Mouse (Mus musculus) intestine, postnatal 0 days (tissue): ENCODE data around the gene Dock2. TPM values are rescaled to one million over a fixed set of nuclear protein-coding genes. Genes with fewer than 3 reads are reported as not detected.

Source experiments
- ATAC-seq: fragments of 200-750 bp; cut with Nextera tagmentation; 2 replicates; pipeline ENCODE4 v1.8.0; 2017; ENCODE audit warnings: mild to moderate bottlenecking, moderate TSS enrichment, moderate library complexity
- H3K27ac ChIP-seq: fragments of 300-500 bp; sonication (generic); 2 replicates; pipeline ENCODE4 v1.5.1; 2014; ENCODE audit warnings: mild to moderate bottlenecking, low read depth, low read length, moderate library complexity
- H3K27me3 ChIP-seq: fragments of 300-500 bp; sonication (generic); replicated peaks from 2 replicates; pipeline ENCODE4 v1.6.1; 2014; ENCODE audit warnings: low read length, mixed read lengths; ENCODE audit not compliant: control insufficient read depth, insufficient read depth
- H3K36me3 ChIP-seq: fragments of 300-500 bp; sonication (generic); 2 replicates; pipeline ENCODE4 v1.6.1; 2014; ENCODE audit warnings: mild to moderate bottlenecking, moderate library complexity; ENCODE audit not compliant: control insufficient read depth, insufficient read depth
- H3K4me1 ChIP-seq: fragments of 300-500 bp; sonication (generic); replicated peaks from 2 replicates; pipeline ENCODE4 v1.6.1; 2014; ENCODE audit warnings: antibody characterized with exemption, low read length, mixed read lengths; ENCODE audit not compliant: control insufficient read depth, insufficient read depth
- H3K4me2 ChIP-seq: fragments of 300-500 bp; sonication (generic); replicated peaks from 2 replicates; pipeline ENCODE4 v1.6.1; 2014; ENCODE audit warnings: low read depth, mild to moderate bottlenecking, moderate library complexity
- H3K4me3 ChIP-seq: fragments of 300-500 bp; sonication (generic); 2 replicates; pipeline ENCODE4 v1.5.1; 2014; ENCODE audit warnings: low read depth, low read length
- H3K9ac ChIP-seq: fragments of 300-500 bp; sonication (generic); 2 replicates; pipeline ENCODE4 v1.6.1; 2014; ENCODE audit warnings: mild to moderate bottlenecking, low read depth, low read length
- H3K9me3 ChIP-seq: fragments of 300-500 bp; sonication (generic); 2 replicates; pipeline ENCODE4 v1.6.1; 2016; ENCODE audit warnings: mixed run types; ENCODE audit not compliant: control insufficient read depth
- CTCF ChIP-seq: sonication (generic); IDR thresholded peaks from 2 replicates; pipeline ENCODE4 v1.5.1; 2016; ENCODE audit warnings: low read depth, mild to moderate bottlenecking, control low read depth, antibody characterized with exemption, moderate library complexity
- WGBS: fragments of 180-500 bp; shearing (Covaris S2); extraction: QIAGEN DNeasy Blood & Tissue Kit; methylation state at CpG from one replicate; pipeline ENCODE4 v1.1.7; 2014; 5-methylcytosine and 5-hydroxymethylcytosine counted together
- polyA plus RNA-seq: library from polyadenylated mRNA; unstranded; fragments of >200 nt; fragmentation: Nextera tagmentation; extraction: Ambion mirVana; gene quantifications from 2 replicates; pipeline ENCODE4 v1.2.1, GENCODE M21; 2015

Gene Dock2
- polyA plus RNA-seq, 1 experiment from 2014 or later = 0.60 TPM

DNA sequence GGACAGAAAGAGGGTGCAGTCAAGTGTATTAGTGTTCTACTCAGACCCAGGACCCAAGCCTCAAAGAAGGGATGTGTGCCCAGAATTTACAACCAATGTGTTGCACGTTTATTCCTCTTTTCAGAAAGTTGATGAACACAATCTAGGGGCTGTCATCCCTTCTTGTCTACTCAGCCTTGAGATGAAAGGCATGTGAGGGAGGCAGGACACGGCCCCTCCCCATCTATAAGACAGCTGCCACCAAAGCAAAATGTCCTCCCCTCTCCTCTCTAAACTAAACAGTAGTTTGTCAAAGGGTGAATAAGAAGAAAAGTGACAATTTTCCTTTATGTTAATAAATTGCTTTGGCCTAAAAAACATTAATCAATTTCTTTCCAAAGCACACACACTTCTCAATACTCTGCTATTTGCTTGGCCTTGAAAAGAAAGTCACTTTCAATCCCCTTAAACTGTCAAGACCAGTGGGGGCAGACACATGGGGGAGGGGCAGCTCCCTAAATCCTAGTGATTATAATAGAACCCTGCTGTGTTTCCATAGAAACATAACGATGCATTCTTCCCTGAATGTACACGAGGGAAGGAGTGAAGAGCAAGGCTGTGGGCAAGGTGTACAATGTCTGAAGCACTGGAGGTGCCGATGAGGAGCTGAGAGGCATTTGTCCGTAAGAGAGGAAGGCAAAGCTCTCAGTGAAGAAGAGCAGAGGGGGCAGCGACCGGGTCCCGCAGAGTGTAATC lies 367.6 kb downstream of the Dock2 start:
- Histone ChIP-seq H3K4me3 (no peak overlapping the region), H3K36me3 (no peaks in the 10 kb centered on the region), H3K27ac (no peak overlapping the region), H3K4me2 (no peak overlapping the region), H3K9ac (no peak overlapping the region), H3K9me3 (no peaks in the 10 kb centered on the region), H3K4me1 (no peaks in the 10 kb centered on the region), H3K27me3 (no peaks in the 10 kb centered on the region)
- no peak for ATAC-seq
- no peak for TF ChIP-seq CTCF
- 54% methylated on average over 9 of the region's 9 CpGs for WGBS

DNA sequence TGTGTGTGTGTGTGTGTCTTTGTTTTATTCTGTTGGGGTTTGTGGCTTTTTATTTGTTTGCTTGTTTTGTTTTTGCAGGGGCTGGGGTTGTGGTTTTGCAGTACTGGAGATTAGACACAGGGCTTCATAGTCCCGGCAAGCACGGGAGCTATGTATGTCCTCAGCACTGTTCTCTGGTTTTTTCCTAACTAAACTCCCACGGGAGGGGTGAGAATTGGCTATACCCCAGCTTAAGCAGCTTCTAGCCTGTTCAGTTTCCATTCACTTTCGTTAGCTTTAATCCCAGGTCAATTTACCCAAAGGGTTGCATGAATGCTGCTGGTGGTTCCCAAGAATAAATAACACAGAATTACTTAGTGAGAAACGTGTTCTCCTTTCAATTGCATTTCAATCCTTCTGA lies 376.8 kb downstream of the Dock2 start:
- H3K4me2 ChIP-seq = no peak overlapping the region
- no peaks in the 10 kb centered on the region for H3K36me3 ChIP-seq
- no peaks in the 10 kb centered on the region for H3K4me1 ChIP-seq
- no peak for ATAC-seq
- TF ChIP-seq CTCF = no peak
- 56% methylated on average over 5 of the region's 5 CpGs for WGBS
- H3K27ac ChIP-seq = no peak overlapping the region
- no peak overlapping the region for H3K9ac ChIP-seq
- H3K4me3 ChIP-seq = no peak overlapping the region
- no peaks in the 10 kb centered on the region for H3K9me3 ChIP-seq
- H3K27me3 ChIP-seq = no peaks in the 10 kb centered on the region

DNA sequence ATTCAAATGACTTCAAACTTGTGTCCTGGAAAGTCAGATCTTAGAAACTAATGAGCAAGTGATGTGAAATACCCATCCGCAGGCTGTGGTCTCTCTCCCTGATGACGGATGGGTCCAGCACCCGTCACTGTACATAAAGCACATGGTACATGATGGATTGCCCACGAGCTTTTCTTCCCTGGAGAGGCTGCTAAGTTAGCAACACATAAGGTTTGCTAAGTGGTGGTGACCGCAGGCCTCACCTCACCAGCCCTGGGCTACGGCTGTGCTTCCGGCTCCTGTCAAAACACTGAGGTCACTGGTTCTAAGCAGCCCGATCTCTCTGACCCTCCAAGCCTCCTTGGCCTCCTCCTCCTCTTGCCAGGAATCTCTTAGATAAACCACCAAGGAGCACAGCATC lies 377.4 kb downstream of the Dock2 start:
- Histone ChIP-seq H3K36me3 (no peaks in the 10 kb centered on the region), H3K27ac (no peak overlapping the region), H3K4me3 (no peak overlapping the region), H3K4me2 (no peak overlapping the region), H3K9ac (no peak overlapping the region), H3K4me1 (no peaks in the 10 kb centered on the region), H3K9me3 (no peaks in the 10 kb centered on the region), H3K27me3 (no peaks in the 10 kb centered on the region)
- 61% methylated on average over 8 of the region's 8 CpGs for WGBS
- no peak for ATAC-seq
- no peak for TF ChIP-seq CTCF

DNA sequence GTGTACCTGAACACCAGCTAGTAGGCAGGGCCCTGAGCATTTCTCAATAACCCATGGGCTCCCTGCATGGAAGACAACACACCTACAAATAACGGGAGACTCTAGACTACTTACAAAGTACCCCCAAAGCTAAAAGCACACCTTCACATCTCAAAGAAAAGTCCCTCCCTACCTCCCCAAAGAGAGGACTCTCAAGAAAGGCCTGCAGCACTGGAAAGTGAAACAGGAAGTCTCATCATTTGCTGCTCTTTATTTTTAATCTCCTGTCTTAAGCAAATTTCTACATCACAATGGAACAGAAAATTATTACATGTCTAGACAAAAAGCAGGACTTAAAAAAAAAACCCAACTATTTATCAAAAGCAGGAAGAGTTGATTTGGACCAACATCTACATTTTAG lies 378.4 kb downstream of the Dock2 start:
- 82% methylated on average over 1 of the region's 1 CpGs for WGBS
- no peak overlapping the region for H3K4me2 ChIP-seq
- H3K4me1 ChIP-seq = no peaks in the 10 kb centered on the region
- no peak for TF ChIP-seq CTCF
- no peaks in the 10 kb centered on the region for H3K36me3 ChIP-seq
- no peak overlapping the region for H3K27ac ChIP-seq
- no peak overlapping the region for H3K9ac ChIP-seq
- H3K4me3 ChIP-seq = no peak overlapping the region
- ATAC-seq = no peak
- H3K9me3 ChIP-seq = no peaks in the 10 kb centered on the region
- H3K27me3 ChIP-seq = no peaks in the 10 kb centered on the region

DNA sequence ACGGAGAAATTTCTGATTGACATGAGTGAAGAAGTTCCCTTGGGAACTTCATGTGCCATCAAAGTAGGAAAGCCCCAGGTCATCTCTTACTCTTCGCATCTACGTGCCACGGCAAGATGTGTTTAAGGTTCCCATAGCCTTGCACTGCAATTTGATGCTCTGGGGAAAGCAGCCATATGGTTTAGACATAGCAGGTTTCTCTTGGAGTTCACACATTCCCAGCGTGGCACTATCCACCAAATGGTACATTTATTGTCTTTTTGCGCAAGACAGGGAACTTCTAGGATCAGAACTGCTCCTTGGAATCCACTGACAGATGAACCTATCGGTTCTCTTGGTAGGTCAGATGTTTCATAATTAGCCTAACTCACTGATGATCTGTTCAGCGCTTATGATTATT lies 382.3 kb downstream of the Dock2 start:
- no peak overlapping the region for H3K9ac ChIP-seq
- no peak for TF ChIP-seq CTCF
- no peaks in the 10 kb centered on the region for H3K9me3 ChIP-seq
- no peak overlapping the region for H3K27ac ChIP-seq
- no peaks in the 10 kb centered on the region for H3K4me1 ChIP-seq
- no peak for ATAC-seq
- H3K4me2 ChIP-seq = no peak overlapping the region
- no peak overlapping the region for H3K4me3 ChIP-seq
- no peaks in the 10 kb centered on the region for H3K36me3 ChIP-seq
- no peaks in the 10 kb centered on the region for H3K27me3 ChIP-seq
- 88% methylated on average over 8 of the region's 8 CpGs for WGBS

DNA sequence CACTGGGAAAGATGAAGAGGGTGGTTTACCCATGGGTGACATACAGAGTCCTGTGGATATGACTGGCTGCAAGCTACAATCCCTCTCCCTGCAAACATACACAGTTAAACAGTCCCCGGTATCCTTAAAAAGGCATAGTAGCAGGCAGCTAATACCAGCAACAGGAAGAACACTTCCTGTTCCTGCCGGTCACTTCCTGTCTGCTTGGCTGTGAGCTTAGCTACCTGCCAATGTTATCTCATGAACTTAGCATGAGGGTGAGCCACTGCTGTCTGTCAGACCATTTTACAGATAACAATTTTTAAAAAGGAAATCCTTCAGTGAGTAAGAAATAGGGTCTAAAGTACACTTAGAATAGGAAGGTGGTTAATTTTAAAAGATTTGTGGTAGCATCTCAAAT lies 385.1 kb downstream of the Dock2 start:
- Histone ChIP-seq H3K9me3 (no peaks in the 10 kb centered on the region), H3K4me1 (no peaks in the 10 kb centered on the region), H3K27me3 (no peaks in the 10 kb centered on the region), H3K9ac (no peak overlapping the region), H3K4me2 (no peak overlapping the region), H3K4me3 (no peak overlapping the region), H3K27ac (no peak overlapping the region), H3K36me3 (no peaks in the 10 kb centered on the region)
- WGBS = 76% methylated on average over 2 of the region's 2 CpGs
- TF ChIP-seq CTCF = no peak
- ATAC-seq = no peak

DNA sequence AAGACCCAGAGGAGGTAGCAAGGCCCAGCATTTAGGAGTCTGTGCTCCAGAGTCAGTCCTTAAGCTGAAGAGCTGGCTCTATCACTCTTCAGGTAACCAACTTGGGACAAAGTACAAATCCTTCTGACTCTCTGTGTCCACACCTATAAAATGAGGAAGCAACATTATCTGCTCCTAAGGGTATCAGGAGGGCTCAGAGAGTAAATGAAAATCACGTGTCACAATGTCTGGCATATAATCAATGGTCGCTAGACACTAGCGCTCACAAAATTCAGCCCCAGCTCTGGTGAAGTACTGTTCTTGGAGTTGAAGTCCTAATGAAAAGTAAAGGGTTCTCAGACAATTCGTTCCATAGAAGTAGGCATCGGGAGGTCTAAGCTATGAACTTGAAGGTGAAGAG lies 386.0 kb downstream of the Dock2 start:
- no peak overlapping the region for H3K4me3 ChIP-seq
- no peak overlapping the region for H3K9ac ChIP-seq
- H3K4me1 ChIP-seq = no peaks in the 10 kb centered on the region
- WGBS = 81% methylated on average over 5 of the region's 5 CpGs
- ATAC-seq = no peak
- no peaks in the 10 kb centered on the region for H3K36me3 ChIP-seq
- H3K27me3 ChIP-seq = no peaks in the 10 kb centered on the region
- no peaks in the 10 kb centered on the region for H3K9me3 ChIP-seq
- no peak for TF ChIP-seq CTCF
- no peak overlapping the region for H3K4me2 ChIP-seq
- no peak overlapping the region for H3K27ac ChIP-seq
